Mouse (Mus musculus) erythroblast, embryonic 14.5 days (primary cell): ENCODE measurements around the gene Dbx2.

Source experiments
- GATA1 ChIP-seq: IDR thresholded peaks from 2 replicates; pipeline ENCODE4 v1.6.1; 2012; ENCODE audit warnings: low read length, inconsistent platforms, mixed read lengths
- TAL1 ChIP-seq: IDR thresholded peaks from 3 replicates; pipeline ENCODE4 v1.6.1; 2012; ENCODE audit warnings: low read length, inconsistent platforms, mixed read lengths

DNA sequence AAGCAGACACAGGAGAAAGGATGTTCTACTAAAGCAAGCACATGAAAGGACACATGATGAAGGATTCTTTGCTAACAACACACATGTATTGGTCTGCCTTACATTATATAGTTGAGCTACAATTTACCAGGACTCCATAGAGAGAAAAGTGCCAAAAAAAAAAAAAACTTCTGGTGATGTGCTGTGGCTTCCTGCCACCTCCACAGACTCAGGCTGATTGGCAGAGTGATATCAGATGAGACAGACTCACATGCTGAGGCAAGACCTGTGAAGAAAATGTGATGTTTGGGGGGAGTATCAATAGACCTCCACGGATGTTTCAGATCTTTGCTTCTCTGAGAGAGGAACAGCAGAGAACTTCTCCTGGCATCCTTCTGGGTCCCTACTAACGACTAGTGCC lies 6.0 kb upstream of the Dbx2 start:
- no peak for TF ChIP-seq GATA1
- no peak for TF ChIP-seq TAL1
